Mouse (Mus musculus) lung, embryonic 15.5 days (tissue): Measurements from ENCODE around the gene Myl9. TPM values are rescaled to one million over a fixed set of nuclear protein-coding genes. Genes with fewer than 3 reads are reported as not detected.
"Not testable (repeated sequence)": the region's sequence is repeated elsewhere in the genome, so short reads cannot be mapped to it uniquely, and the experiment has no call there.

ENCODE experiments used
- ATAC-seq: fragments of 200-750 bp; cut with Nextera tagmentation; 2 replicates; pipeline ENCODE4 v1.8.0; 2017; ENCODE audit warnings: moderate number of reproducible peaks, borderline replicate concordance; ENCODE audit not compliant: low FRiP score, low TSS enrichment; ENCODE audit errors: extremely low read depth
- H3K27ac ChIP-seq: fragments of 300-500 bp; sonication (generic); 2 replicates; pipeline ENCODE4 v1.5.1; 2015; ENCODE audit warnings: moderate library complexity, mild to moderate bottlenecking, inconsistent platforms
- H3K27me3 ChIP-seq: fragments of 300-500 bp; sonication (generic); 2 replicates; pipeline ENCODE4 v1.6.1; 2015; ENCODE audit warnings: inconsistent platforms
- H3K36me3 ChIP-seq: fragments of 300-500 bp; sonication (generic); 2 replicates; pipeline ENCODE4 v1.6.1; 2015; ENCODE audit warnings: inconsistent platforms
- H3K4me1 ChIP-seq: fragments of 300-500 bp; sonication (generic); 2 replicates; pipeline ENCODE4 v1.6.1; 2015; ENCODE audit warnings: inconsistent platforms
- H3K4me2 ChIP-seq: fragments of 300-500 bp; sonication (generic); 2 replicates; pipeline ENCODE4 v1.6.1; 2015; ENCODE audit warnings: inconsistent platforms, mild to moderate bottlenecking, moderate library complexity
- H3K4me3 ChIP-seq: fragments of 300-500 bp; sonication (generic); 2 replicates; pipeline ENCODE4 v1.5.1; 2015; ENCODE audit warnings: mild to moderate bottlenecking, inconsistent platforms
- H3K9ac ChIP-seq: fragments of 300-500 bp; sonication (generic); 2 replicates; pipeline ENCODE4 v1.6.1; 2015; ENCODE audit warnings: inconsistent platforms
- H3K9me3 ChIP-seq: fragments of 300-500 bp; sonication (generic); 2 replicates; pipeline ENCODE4 v1.6.1; 2016; ENCODE audit warnings: inconsistent platforms
- WGBS: fragments of 180-500 bp; shearing (Covaris S2); methylation state at CpG from one replicate; pipeline ENCODE4 v1.1.7; 2015; 5-methylcytosine and 5-hydroxymethylcytosine counted together
- polyA plus RNA-seq: library from polyadenylated mRNA; unstranded; fragments of >200 nt; fragmentation: Nextera tagmentation; extraction: Ambion mirVana; gene quantifications from 2 replicates; pipeline ENCODE4 v1.2.1, GENCODE M21; 2015

Gene Myl9
- polyA plus RNA-seq, 1 experiment from 2014 or later: 443 TPM

GRCm38 (mm10) chr2:156779488-156779887 lies 4.3 kb downstream of the Myl9 start:
- H3K4me1 ChIP-seq: peaks cover 60% of the 10 kb centered on the region
- H3K9me3 ChIP-seq: no peaks in the 10 kb centered on the region
- H3K27me3 ChIP-seq: no peaks in the 10 kb centered on the region
- peak overlapping the region; percentile 29; the same call in 1 of the 2 replicates for H3K4me2 ChIP-seq
- no peak for ATAC-seq
- H3K4me3 ChIP-seq: no peak overlapping the region
- 37% methylated on average over 2 of the region's 2 CpGs for WGBS
- no peaks in the 10 kb centered on the region for H3K36me3 ChIP-seq
- no peak overlapping the region for H3K27ac ChIP-seq
- no peak overlapping the region for H3K9ac ChIP-seq

DNA sequence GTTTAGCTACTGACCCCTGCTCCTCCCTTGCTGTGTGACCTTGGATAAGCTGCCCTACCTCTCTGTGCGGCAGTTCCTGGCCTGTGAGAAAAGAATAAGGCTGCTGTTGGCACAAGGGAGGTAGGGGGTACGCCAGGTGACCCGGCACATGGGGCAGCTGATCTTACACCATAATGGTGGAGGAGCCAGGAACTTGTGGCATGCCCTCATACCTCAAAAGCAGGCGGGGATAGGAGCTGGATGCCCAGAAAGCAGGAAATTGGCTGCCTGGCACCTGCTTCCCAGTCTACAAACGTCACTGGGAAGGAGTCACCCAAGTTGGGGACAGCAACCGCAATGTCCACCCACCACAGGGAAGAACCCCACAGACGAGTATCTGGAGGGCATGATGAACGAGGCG lies 4.9 kb downstream of the Myl9 start:
- Histone ChIP-seq H3K4me3 (no peak overlapping the region), H3K4me2 (peak overlapping the region; percentile 27; the same call in 1 of the 2 replicates)
- 60% methylated on average over 9 of the region's 9 CpGs for WGBS

DNA sequence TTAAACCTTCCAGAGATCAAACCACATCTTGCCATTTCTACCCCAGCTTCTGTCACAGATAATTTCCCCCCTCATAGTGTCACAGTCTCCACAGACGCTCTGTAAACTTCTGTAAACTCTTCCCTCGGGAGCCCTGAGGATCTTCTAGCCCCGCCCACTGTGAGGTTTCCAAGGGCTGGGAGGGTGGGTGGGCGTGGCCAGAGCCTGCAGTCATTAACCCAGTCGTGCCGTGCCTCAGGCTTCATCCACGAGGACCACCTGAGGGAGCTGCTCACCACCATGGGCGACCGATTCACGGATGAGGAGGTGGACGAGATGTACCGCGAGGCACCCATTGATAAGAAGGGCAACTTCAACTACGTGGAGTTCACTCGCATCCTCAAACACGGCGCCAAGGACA lies 5.5 kb downstream of the Myl9 start:
- peak; percentile 32; the same call in 1 of the 2 replicates for ATAC-seq
- H3K4me3 ChIP-seq: no peak overlapping the region
- no peaks in the 10 kb centered on the region for H3K36me3 ChIP-seq
- no peaks in the 10 kb centered on the region for H3K9me3 ChIP-seq
- no peaks in the 10 kb centered on the region for H3K27me3 ChIP-seq
- H3K4me2 ChIP-seq: peak overlapping the region; percentile 27
- H3K4me1 ChIP-seq: peaks cover 47% of the 10 kb centered on the region
- 17% methylated on average over 17 of the region's 17 CpGs for WGBS
- H3K27ac ChIP-seq: no peak overlapping the region
- no peak overlapping the region for H3K9ac ChIP-seq

More for the DNA sequence above, 4.9 kb downstream of the Myl9 start:
- no peak overlapping the region for H3K27ac ChIP-seq
- no peaks in the 10 kb centered on the region for H3K27me3 ChIP-seq
- no peak overlapping the region for H3K9ac ChIP-seq
- H3K9me3 ChIP-seq: no peaks in the 10 kb centered on the region
- no peaks in the 10 kb centered on the region for H3K36me3 ChIP-seq
- no peak for ATAC-seq
- peaks cover 53% of the 10 kb centered on the region for H3K4me1 ChIP-seq

DNA sequence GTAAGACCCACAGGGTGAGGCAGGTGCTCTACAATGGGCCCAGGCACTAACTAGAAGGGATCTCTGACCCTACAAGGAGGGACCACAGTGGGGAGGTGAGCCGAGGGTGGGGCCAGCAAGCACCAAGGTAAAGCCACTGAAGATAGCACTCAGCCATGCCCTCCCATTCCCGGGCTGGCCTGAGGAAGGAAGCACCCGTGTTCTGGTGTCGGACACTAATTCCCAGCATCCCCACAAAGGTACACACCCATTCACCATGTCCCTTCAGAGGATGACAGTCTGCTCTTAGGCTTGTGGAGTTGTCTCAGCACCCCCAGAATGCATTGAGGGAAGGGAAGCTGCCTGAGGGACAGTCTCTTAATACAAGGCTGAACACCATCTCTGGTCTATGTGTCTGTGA lies 6.1 kb downstream of the Myl9 start:
- Histone ChIP-seq H3K9me3 (no peaks in the 10 kb centered on the region), H3K4me2 (no peak overlapping the region), H3K27me3 (no peaks in the 10 kb centered on the region), H3K4me1 (peaks cover 42% of the 10 kb centered on the region), H3K36me3 (no peaks in the 10 kb centered on the region), H3K9ac (no peak overlapping the region), H3K27ac (no peak overlapping the region), H3K4me3 (no peak overlapping the region)
- 73% methylated on average over 4 of the region's 4 CpGs for WGBS
- no peak for ATAC-seq

- Histone ChIP-seq H3K4me3 (no peak overlapping the region), H3K27me3 (no peaks in the 10 kb centered on the region), H3K4me2 (no peak overlapping the region), H3K4me1 (peaks cover 40% of the 10 kb centered on the region), H3K27ac (no peak overlapping the region), H3K9me3 (no peaks in the 10 kb centered on the region), H3K36me3 (no peaks in the 10 kb centered on the region), H3K9ac (no peak overlapping the region)
- WGBS: 61% methylated on average over 4 of the region's 4 CpGs
- no peak for ATAC-seq
Observed at GRCm38 (mm10) chr2:156781836-156782480, 6.7 kb downstream of the Myl9 start.

GRCm38 (mm10) chr2:156782481-156783348 lies 7.5 kb downstream of the Myl9 start:
- Histone ChIP-seq H3K4me3 (no peak overlapping the region), H3K9me3 (no peaks in the 10 kb centered on the region), H3K36me3 (no peaks in the 10 kb centered on the region), H3K4me2 (no peak overlapping the region), H3K27ac (no peak overlapping the region), H3K4me1 (peaks cover 33% of the 10 kb centered on the region), H3K9ac (no peak overlapping the region), H3K27me3 (no peaks in the 10 kb centered on the region)
- ATAC-seq: no peak
- WGBS: 82% methylated on average over 10 of the region's 10 CpGs

GRCm38 (mm10) chr2:156783349-156783728 lies 8.1 kb downstream of the Myl9 start:
- H3K9me3 ChIP-seq: no peaks in the 10 kb centered on the region
- ATAC-seq: no peak
- H3K4me1 ChIP-seq: peaks cover 29% of the 10 kb centered on the region
- H3K9ac ChIP-seq: no peak overlapping the region
- no peak overlapping the region for H3K4me2 ChIP-seq
- H3K27me3 ChIP-seq: no peaks in the 10 kb centered on the region
- H3K27ac ChIP-seq: no peak overlapping the region
- WGBS: 34% methylated on average over 9 of the region's 9 CpGs
- H3K36me3 ChIP-seq: no peaks in the 10 kb centered on the region
- H3K4me3 ChIP-seq: no peak overlapping the region

DNA sequence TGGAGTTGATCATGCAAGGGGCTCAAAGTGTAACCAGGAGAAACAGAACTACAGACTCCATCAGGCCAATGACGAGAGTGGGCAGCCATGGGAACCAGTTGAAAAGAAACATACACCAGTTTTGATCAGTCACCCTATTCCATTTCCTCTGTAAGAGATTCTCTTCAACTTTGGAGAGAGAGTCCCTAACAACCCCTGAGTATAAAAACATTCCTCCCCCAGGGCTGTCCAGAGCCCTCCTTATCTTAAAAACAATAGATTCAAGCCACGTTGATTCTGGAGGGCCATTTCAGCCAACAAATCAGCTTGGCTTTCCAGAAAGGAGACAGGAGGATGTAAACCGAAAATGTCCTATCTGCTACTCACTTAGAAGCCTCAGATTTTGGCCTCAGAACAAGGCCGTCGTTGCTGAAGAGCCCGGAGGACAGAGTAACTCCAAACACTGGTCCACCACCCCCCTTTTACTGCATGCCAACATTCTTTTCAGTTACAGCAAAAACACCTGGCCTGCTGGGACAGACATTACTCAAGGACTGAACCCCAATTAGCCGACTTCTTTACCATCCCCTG lies 8.9 kb downstream of the Myl9 start:
- Histone ChIP-seq H3K4me3 (no peak overlapping the region), H3K4me2 (no peak overlapping the region), H3K27ac (no peak overlapping the region), H3K9me3 (no peaks in the 10 kb centered on the region), H3K36me3 (no peaks in the 10 kb centered on the region), H3K9ac (no peak overlapping the region), H3K27me3 (no peaks in the 10 kb centered on the region), H3K4me1 (peaks cover 22% of the 10 kb centered on the region)
- 41% methylated on average over 7 of the region's 7 CpGs for WGBS
- ATAC-seq: no peak

DNA sequence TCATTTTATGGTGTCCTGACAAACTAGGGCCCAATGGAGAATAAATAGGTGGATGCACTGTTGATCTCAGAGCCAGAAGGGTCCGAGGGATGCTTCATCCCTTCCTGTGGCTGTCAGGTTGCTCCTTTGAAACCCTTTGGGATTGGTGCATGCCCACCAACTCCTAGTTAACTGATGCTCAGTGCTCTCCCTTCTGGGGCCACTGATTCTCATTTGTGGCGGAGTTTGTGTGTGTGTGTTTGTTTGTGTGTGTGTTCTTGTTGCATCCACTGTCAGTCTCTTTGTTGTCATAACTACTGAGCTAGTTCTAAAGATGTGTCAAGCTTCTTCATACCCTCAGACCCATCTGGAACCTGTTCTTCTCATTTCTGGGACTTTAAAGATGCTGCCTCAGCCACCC lies 9.7 kb downstream of the Myl9 start:
- WGBS: 69% methylated on average over 2 of the region's 2 CpGs
- H3K4me1 ChIP-seq: peaks cover 17% of the 10 kb centered on the region
- no peak overlapping the region for H3K9ac ChIP-seq
- H3K27ac ChIP-seq: no peak overlapping the region
- no peaks in the 10 kb centered on the region for H3K27me3 ChIP-seq
- no peaks in the 10 kb centered on the region for H3K9me3 ChIP-seq
- H3K4me2 ChIP-seq: no peak overlapping the region
- ATAC-seq: no peak
- no peak overlapping the region for H3K4me3 ChIP-seq
- no peaks in the 10 kb centered on the region for H3K36me3 ChIP-seq

DNA sequence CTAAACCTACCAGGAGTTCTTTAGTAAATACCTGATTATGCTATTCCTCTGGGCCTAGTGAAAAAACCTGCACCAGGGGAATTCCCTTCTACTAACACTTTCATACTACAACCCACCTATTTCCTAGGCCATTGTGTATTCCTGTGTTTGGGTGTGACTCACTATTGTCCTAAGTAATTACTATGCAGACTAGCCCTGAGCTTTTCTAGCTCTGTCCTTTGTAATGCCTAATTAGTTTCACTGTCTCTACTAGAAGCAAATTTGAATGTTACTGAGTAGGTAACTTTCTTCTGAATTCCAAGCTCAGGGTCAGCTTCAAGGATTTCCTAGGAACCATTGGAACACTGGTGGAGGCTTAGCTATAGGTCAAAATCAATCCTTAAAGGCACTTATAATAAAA lies 11.1 kb downstream of the Myl9 start:
- H3K36me3 ChIP-seq, H3K9ac ChIP-seq, H3K4me1 ChIP-seq, H3K4me2 ChIP-seq, H3K9me3 ChIP-seq, ATAC-seq, H3K27ac ChIP-seq, H3K27me3 ChIP-seq, H3K4me3 ChIP-seq: not testable (repeated sequence)

GRCm38 (mm10) chr2:156787090-156787775 lies 12.0 kb downstream of the Myl9 start:
- no peak for ATAC-seq
- no peak overlapping the region for H3K4me2 ChIP-seq
- H3K27ac ChIP-seq: no peak overlapping the region
- no peak overlapping the region for H3K9ac ChIP-seq
- H3K4me3 ChIP-seq: no peak overlapping the region
- 83% methylated on average over 5 of the region's 5 CpGs for WGBS
- 0 out of 2 replicates have a peak, but pooled peaks cover 4% of the 10 kb centered on the region for H3K4me1 ChIP-seq
- H3K9me3 ChIP-seq: peaks cover 3% of the 10 kb centered on the region; the same call in 1 of the 2 replicates
- no peaks in the 10 kb centered on the region for H3K27me3 ChIP-seq
- no peaks in the 10 kb centered on the region for H3K36me3 ChIP-seq

- WGBS: 39% methylated on average over 3 of the region's 3 CpGs
- Histone ChIP-seq H3K36me3 (no peaks in the 10 kb centered on the region), H3K9ac (no peak overlapping the region), H3K4me3 (no peak overlapping the region), H3K4me2 (no peak overlapping the region), H3K9me3 (peaks cover 4% of the 10 kb centered on the region; the same call in 1 of the 2 replicates), H3K4me1 (0 out of 2 replicates have a peak, but pooled peaks cover 4% of the 10 kb centered on the region), H3K27ac (no peak overlapping the region), H3K27me3 (no peaks in the 10 kb centered on the region)
- no peak for ATAC-seq
Observed at GRCm38 (mm10) chr2:156787776-156788105, 12.5 kb downstream of the Myl9 start.
